Mouse (Mus musculus) heart, postnatal 14 days (tissue): ENCODE data around the gene Uck2. TPM values are rescaled to one million over a fixed set of nuclear protein-coding genes. Genes with fewer than 3 reads are reported as not detected.

Experiments
- DNase-seq, 2 experiments: peaks; one replicate each; pipeline ENCODE4 v3.0.0; 2021 to 2022
- intact Hi-C: fragments of 180-260 bp; cut with DNase I; formaldehyde crosslinking; loops from one replicate; pipeline ENCODE4 v1.15.1; 2025
- microRNA-seq, 2 experiments: library from miRNA; unstranded; fragments of <30 nt; microRNA quantifications; one replicate each; pipeline ENCODE4 v1.2.0; 2021 to 2022
- total RNA-seq, 2 experiments: library from RNA; stranded (reverse); gene quantifications; 2 replicates each; pipeline ENCODE4 v1.2.3; 2021

The Uck2 gene
- total RNA-seq, 2 experiments from 2014 or later = 47.3 to 54.5 TPM

DNA sequence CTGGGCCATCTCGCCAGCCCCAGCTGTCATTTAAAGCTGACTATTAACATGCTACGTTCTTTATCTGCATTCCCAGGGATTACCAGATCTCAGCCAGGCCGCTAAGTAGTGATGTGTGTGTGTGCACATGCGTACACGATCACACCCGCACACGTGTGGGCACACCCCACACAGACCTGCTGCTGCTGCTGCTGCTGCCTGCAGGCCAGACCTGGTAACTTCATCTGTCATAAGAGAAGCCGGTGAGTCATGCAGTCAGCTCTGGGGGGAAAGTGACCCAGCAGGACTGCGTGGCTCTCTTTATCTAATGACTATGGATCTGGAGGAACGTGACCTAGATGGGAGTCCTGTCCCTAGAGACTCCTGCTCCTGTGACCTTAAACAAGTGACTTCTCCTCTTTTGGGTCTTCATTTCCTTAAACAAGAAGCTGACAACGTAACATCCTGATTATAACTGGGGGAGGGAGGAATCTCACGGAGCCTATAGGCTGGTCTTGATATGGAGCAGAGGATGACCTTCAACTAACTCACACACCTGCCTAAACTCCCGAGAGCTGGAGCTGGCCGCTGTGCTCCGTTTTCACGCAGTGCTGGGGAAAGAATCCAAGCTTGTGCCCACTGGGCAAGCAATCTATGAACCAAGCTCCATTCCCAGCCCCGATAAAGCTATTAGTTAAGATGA, 54.0 kb downstream of the Uck2 start:
- intact Hi-C loops = loop anchor here (5.0 kb wide), 1 partner anchor 36 kb away; no protein-coding TSS in a partner anchor
- DNase-seq = no peak

DNA sequence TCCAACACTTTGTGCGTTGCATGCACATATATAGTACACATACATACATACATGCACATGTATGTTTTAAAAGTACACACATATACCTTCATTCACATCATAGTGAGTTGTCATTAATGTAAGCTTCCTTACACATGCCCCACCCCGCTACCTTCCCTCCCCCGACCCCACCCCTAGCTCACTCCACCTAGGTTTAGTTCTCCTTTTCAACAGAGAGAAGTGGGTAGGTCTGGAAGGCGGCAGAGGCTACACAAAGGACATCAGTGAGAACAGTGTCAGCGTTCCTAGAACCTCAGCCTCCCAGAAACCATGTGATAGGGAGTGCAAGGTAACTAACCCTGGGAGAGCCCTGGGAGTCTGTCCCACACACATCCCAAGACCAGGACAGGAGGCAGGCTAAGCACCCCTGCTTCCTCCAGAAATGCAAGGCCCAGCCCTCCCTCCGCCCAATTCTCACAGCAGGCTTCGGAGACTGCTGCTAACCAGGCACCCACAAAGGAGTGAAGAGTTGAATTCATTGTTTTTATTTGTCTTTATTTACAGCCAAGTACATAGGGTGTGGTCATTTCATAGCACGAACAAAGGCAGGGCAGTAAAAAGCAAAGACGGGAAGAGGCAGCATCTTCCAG, 62.6 kb downstream of the Uck2 start:
- DNase-seq = no peak
- intact Hi-C loops = loop anchor here (10.0 kb wide), 1 partner anchor 422 kb away; no protein-coding TSS in a partner anchor

DNA sequence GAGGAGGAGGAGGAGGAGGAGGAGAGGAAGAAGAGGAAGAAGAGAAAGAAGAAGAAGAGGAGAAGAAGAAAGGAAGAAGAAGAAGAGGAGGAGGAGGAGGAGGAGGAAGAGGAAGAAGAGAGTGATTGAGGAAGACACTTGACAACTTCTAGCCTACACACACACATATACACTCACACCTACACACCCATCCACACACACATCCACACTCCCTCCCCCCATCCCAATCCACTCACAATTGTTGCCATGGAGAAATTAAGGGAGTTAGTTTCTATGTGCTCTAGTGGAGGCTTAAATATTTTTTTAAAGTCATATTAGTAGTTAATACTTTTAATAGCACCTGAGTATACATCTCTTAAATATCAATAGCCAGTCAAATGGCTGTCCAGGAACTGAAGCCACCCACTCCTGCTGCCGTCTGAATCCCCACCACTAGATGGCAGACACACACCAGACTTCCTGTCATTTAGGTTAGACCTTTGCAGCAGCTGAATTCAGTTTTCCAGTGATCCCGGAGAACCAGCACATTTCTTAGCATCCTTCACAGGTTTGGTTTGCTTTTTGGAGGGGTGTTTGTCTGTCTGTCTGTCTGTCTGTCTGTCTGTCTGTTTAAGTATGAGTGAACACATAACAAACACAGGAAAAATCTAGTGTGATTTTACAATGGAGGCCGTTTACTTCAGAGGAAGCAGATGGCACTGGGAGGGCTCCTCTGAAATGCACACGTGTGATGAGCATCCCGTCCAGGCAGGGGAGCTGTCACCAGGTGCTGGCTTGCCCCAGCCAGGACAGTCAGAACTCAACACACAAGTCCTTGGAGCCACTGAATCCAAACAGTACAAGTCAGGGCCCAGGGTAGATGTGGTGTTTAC, 64.6 kb downstream of the Uck2 start:
- peak; percentile 82 to 90 for DNase-seq

GRCm38 (mm10) chr1:167215460-167215859, 69.7 kb downstream of the Uck2 start:
- intact Hi-C loops = loop anchor here (10.0 kb wide), 1 partner anchor 781 kb away; no protein-coding TSS in a partner anchor
- no peak for DNase-seq

More for the DNA sequence above, 64.6 kb downstream of the Uck2 start:
- intact Hi-C loops = loop anchor here (1.0 to 10.0 kb wide), 4 partner anchors 64 to 424 kb away; partner anchors contain the start of gene Uck2

DNA sequence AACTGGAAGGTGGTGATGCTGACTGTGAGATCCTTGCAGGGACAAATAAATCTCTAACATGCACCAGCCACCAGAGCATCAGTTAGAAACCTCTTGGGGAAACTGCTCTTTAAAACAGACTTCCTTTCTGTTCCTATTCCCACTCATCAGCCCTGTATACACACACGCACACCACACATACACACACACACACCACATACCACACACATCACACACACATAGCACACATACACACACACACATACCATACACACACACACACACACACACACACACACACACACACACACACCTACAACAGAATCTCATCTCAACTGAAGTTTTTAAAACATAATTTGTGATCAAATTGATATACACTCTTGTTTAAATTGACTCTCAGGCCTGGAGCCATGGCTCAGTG, 72.4 kb downstream of the Uck2 start:
- intact Hi-C loops = loop anchor here (1.0 to 10.0 kb wide), 4 partner anchors 210 to 778 kb away; partner anchors contain the start of gene Fam78b
- DNase-seq = no peak

- DNase-seq = peak; percentile 62 to 67
- intact Hi-C loops = loop anchor here (1.0 to 10.0 kb wide), 4 partner anchors 210 to 777 kb away; partner anchors contain the start of gene Fam78b
Observed at GRCm38 (mm10) chr1:167211979-167212614, 73.0 kb downstream of the Uck2 start.

DNA sequence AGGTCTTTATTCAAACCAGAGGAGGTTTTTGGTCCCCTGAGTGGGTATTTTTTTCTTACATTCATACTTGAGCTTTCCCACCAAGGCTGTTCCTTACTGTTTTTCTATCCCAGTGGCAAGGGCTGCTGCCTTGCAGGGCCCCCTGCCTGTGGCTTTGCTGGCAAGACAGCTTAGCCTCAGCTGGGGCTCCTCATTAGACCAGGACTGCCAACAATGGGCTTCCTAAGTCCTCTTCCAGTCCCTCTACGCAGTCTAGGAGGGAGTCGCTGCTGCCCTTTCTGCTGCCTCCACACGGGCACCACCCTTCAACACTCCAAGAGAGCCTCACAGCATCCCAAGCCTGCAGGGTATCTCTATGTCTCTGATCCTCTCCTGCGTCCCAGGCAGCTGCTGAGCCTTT, 76.3 kb downstream of the Uck2 start:
- intact Hi-C loops = no loop called here

DNA sequence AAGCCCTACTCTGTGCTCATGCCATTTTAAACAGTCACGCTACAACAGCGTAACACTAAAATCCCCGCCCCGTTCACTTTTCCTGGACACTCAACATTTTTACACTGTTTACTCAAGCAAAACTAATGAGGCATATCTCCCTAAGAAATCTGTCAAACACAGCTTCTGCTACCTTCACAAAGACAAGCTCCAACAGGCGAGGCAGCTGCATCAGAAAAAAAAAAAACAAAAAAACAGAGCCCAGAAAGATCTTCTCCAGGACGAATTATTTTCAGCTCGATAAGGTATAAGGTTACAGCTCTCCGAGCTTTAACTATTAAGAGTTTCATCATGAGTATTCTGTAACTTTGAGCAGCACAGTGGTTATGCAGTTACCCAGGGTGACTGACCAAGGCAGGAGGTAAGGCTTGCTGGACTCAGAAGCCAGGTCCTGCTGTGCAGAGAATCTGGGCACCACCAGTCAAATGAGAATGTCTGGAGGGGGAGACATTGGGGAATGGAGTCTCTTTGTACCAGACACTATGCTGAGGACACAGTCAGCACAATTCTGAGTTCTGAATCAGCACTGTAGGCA, 79.9 kb downstream of the Uck2 start:
- no peak for DNase-seq
- intact Hi-C loops = no loop called here

More for the DNA sequence above, 76.3 kb downstream of the Uck2 start:
- no peak for DNase-seq

- DNase-seq = no peak
- intact Hi-C loops = no loop called here
Observed at GRCm38 (mm10) chr1:167204421-167204820, 80.7 kb downstream of the Uck2 start.

- DNase-seq = no peak
- intact Hi-C loops = no loop called here
Observed at GRCm38 (mm10) chr1:167194766-167195165, 90.4 kb downstream of the Uck2 start.

GRCm38 (mm10) chr1:167187791-167188190, 97.3 kb downstream of the Uck2 start:
- intact Hi-C loops = no loop called here
- peak in 1 of 2 experiments; percentile 21 for DNase-seq

DNA sequence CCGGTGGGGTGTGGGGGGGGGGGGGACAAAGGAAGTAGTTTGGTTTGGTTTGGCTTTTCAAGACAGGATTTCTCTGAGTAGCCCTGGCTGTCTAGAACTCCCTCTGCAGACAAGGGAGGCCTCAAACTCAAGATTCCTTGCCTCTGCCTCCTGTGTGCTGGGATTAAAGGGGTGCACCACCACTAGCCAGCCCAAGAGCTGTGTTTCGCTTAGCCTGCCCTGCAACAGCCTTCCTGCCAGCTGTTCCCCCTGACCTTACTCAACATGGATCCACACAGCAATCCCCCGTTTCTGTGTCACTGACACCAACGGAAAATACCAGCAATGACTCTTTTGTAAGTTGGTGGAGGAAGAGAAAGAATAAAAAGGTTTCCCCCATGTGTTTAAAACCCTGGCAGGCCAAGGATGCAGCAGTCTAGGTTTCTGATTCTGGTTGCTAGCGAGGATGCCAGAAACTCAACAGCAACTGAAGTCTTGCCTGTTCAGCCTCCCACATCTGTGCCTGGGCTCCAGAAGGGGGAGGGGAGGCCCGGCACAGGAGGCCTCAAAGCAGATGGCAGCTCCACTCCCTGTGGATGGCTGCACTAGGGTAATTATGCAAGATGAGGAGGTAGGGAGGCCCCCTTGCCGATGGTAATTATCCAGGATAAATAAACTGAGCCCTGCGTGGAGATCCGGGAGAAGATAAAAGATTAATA, 103.1 kb downstream of the Uck2 start:
- intact Hi-C loops = no loop called here
- no peak for DNase-seq

Small RNAs within 50 kb of the gene (microRNA-seq; reads per million reads assigned to microRNA genes)
- gene Mir6347 = 0 reads per million in 2 experiments

Other genes starting within 250 kb of the Uck2 start
- gene Tmco1, start 23.1 kb upstream of the Uck2 start, total RNA-seq = 10 to 100 TPM; 80.6 to 86.5 TPM
- gene Aldh9a1, start 64.7 kb upstream of the Uck2 start, total RNA-seq = 10 to 100 TPM; 25.0 to 30.4 TPM
- 100 to 1,000 TPM; 217 to 220 TPM for gene Mgst3, start 108.5 kb upstream of the Uck2 start, total RNA-seq
- gene Lrrc52, start 181.5 kb upstream of the Uck2 start, total RNA-seq = 1 to 10 TPM; 2.0 to 2.5 TPM